Mouse (Mus musculus): ENCODE measurements around the gene Wsb2. TPM values are rescaled to one million over a fixed set of nuclear protein-coding genes. Genes with fewer than 3 reads are reported as not detected.

The Wsb2 gene
- polyA plus RNA-seq, 1 experiment from 2014 or later: 142 TPM

DNA sequence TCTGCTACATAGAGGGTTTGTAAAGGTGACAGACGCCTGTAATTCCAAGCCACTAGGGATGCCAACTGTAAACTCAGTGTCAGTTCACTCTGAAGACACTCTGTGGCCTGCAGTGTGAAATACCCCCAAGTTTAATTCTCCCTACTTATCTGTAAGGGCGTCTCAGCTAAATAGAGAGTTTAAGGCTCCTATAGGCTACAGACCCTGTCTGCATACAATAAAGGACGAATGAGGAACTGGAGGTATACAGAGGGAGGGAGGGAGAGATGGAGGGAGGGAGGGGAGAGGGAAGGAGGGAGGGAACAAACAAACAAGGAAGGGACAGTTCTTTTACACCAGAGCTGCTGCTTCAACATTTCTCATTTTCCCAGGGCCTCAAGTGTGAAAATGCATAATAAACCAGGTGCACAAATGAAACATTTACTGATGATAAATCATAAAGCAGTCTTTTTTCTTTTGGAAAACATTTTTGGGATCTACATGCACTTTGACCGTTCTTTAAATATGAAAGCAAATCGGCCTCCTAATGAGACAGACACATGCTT is 11.6 kb upstream of the Wsb2 start:
- 78% methylated on average over 5 of the region's 5 CpGs for WGBS (ENCODE audit: missing documents)
- Histone ChIP-seq H3K36me3 (ENCODE audit: inconsistent target) (no peaks in the 10 kb centered on the region), H3K79me2 (ENCODE audit: inconsistent target) (no peaks in the 10 kb centered on the region), H3K4me3 (ENCODE audit: inconsistent target) (no peak overlapping the region), H3K27ac (no peak overlapping the region)

GRCm38 (mm10) chr5:117346281-117346680 is 10.8 kb upstream of the Wsb2 start:
- H3K4me3 ChIP-seq (ENCODE audit: inconsistent target): no peak overlapping the region
- H3K79me2 ChIP-seq (ENCODE audit: inconsistent target): no peaks in the 10 kb centered on the region
- no peaks in the 10 kb centered on the region for H3K36me3 ChIP-seq (ENCODE audit: inconsistent target)
- WGBS (ENCODE audit: missing documents): no CpG with 5 or more reads among the region's 3 CpGs
- H3K27ac ChIP-seq: no peak overlapping the region

DNA sequence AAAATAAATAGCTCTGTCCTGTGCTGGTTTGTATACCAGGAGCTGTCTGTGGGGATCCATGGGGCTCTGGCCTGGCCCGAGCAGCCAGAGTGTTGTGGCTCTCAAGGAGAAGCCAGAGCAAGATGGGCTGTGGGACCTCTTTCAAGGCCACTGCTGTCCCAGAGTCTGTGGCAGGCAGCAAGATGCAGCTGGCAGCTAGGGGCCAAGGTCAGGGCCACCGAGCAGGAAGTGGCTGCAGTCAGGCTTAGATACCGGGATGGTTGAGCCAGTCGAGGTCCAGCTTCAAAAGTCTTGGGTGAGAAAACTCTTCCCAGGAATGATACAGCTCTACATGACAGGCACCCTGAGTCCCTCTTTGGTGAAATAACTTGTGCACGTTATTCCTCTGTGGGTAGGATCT is 10.1 kb upstream of the Wsb2 start:
- no peak overlapping the region for H3K4me3 ChIP-seq (ENCODE audit: inconsistent target)
- 91% methylated on average over 5 of the region's 5 CpGs for WGBS (ENCODE audit: missing documents)
- no peaks in the 10 kb centered on the region for H3K79me2 ChIP-seq (ENCODE audit: inconsistent target)
- no peaks in the 10 kb centered on the region for H3K36me3 ChIP-seq (ENCODE audit: inconsistent target)
- no peak overlapping the region for H3K27ac ChIP-seq

DNA sequence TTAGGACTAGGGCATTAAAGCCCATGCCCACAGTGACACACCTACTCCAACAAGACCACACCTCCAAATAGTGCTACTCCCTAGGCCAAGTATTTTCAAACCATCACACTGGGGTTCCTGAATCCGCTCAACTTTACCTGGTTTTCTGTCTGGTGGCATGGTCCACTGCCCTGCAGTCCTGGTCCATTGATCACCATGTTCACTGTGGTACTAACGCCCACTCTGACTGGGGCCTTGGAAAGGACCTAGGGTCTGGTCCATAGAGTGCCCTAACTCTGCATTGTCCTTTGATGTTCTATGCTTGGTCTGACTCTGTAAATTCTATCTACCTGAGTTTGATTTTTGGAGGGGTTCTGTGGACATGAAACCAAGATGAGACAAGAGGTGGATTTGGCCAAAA is 9.3 kb upstream of the Wsb2 start:
- H3K36me3 ChIP-seq (ENCODE audit: inconsistent target): no peaks in the 10 kb centered on the region
- no peaks in the 10 kb centered on the region for H3K79me2 ChIP-seq (ENCODE audit: inconsistent target)
- H3K27ac ChIP-seq: no peak overlapping the region
- H3K4me3 ChIP-seq (ENCODE audit: inconsistent target): no peak overlapping the region
- WGBS (ENCODE audit: missing documents): 93% methylated on average over 2 of the region's 2 CpGs

DNA sequence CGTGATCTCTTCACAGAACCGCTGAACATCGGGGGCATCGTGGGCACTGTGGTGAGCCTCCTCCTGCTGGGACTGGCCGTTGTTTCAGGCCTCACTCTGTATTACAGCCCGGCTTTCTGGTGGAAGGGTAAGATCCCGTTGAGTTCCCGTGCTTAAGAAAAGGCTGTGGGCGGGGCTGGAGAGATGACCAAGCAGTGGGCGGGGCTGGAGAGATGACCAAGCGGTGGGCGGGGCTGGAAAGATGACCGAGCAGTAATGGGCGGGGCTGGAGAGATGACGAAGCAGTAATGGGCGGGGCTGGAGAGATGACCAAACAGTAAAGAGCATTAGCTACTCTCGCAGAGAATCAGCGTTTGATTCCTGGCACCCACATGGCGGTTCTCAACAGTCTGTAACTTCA is 8.8 kb upstream of the Wsb2 start:
- Histone ChIP-seq H3K79me2 (ENCODE audit: inconsistent target) (no peaks in the 10 kb centered on the region), H3K27ac (no peak overlapping the region), H3K36me3 (ENCODE audit: inconsistent target) (no peaks in the 10 kb centered on the region), H3K4me3 (ENCODE audit: inconsistent target) (no peak overlapping the region)
- 91% methylated on average over 19 of the region's 19 CpGs for WGBS (ENCODE audit: missing documents)

GRCm38 (mm10) chr5:117354121-117354520 is 3.0 kb upstream of the Wsb2 start:
- H3K36me3 ChIP-seq (ENCODE audit: inconsistent target): no peaks in the 10 kb centered on the region
- WGBS (ENCODE audit: missing documents): 5% methylated on average over 8 of the region's 8 CpGs
- no peak overlapping the region for H3K4me3 ChIP-seq (ENCODE audit: inconsistent target)
- peaks cover 16% of the 10 kb centered on the region for H3K79me2 ChIP-seq (ENCODE audit: inconsistent target)
- no peak overlapping the region for H3K27ac ChIP-seq

GRCm38 (mm10) chr5:117355648-117356303 is 1.3 kb upstream of the Wsb2 start:
- Histone ChIP-seq H3K4me3 (ENCODE audit: inconsistent target) (no peak overlapping the region), H3K36me3 (ENCODE audit: inconsistent target) (no peaks in the 10 kb centered on the region), H3K27ac (no peak overlapping the region), H3K79me2 (ENCODE audit: inconsistent target) (peaks cover 33% of the 10 kb centered on the region)
- 48% methylated on average over 14 of the region's 14 CpGs for WGBS (ENCODE audit: missing documents)

DNA sequence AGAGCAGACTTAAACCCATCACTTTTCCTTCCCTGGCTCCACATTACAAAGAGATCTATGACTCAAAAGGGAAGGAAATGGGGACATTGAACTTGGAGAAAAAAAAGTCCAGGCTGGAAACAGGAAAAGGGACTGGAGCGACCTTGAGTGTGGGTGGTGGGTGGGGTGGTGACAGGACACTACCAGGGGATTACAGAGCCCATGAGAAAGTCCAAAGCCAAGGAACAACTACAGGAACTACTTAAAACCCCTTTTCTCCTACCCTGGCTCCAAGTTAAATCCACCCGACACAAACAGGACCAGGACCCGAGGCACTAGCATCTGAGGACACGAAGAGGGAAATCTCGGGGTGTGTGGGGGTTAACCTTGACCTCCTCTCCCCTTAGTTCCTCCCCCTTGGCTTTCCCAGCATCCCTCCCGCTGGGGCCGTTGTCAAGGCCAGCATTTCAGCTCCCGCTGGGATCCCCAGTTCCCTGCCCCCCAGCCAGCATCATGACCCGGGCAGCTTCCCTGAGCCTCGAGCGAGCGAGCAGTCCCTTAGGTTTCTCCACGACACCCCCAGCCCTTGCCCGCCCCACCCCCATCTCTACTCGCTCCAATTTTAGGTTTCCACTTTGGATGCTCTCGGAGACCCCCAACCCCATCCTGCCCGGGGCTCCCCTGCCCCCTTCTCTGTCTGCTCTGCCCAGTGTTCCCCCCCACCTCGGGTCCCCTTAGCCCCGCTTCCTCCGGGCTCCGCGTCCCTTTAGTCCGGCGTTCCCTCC is 557 bp upstream of the Wsb2 start:
- Histone ChIP-seq H3K79me2 (ENCODE audit: inconsistent target) (peaks cover 41% of the 10 kb centered on the region), H3K27ac (peak overlapping the region; percentile 28; the same call in 1 of the 2 replicates), H3K4me3 (ENCODE audit: inconsistent target) (peak overlapping the region; percentile 29), H3K36me3 (ENCODE audit: inconsistent target) (no peaks in the 10 kb centered on the region)
- 3% methylated on average over 17 of the region's 24 CpGs for WGBS (ENCODE audit: missing documents)

DNA sequence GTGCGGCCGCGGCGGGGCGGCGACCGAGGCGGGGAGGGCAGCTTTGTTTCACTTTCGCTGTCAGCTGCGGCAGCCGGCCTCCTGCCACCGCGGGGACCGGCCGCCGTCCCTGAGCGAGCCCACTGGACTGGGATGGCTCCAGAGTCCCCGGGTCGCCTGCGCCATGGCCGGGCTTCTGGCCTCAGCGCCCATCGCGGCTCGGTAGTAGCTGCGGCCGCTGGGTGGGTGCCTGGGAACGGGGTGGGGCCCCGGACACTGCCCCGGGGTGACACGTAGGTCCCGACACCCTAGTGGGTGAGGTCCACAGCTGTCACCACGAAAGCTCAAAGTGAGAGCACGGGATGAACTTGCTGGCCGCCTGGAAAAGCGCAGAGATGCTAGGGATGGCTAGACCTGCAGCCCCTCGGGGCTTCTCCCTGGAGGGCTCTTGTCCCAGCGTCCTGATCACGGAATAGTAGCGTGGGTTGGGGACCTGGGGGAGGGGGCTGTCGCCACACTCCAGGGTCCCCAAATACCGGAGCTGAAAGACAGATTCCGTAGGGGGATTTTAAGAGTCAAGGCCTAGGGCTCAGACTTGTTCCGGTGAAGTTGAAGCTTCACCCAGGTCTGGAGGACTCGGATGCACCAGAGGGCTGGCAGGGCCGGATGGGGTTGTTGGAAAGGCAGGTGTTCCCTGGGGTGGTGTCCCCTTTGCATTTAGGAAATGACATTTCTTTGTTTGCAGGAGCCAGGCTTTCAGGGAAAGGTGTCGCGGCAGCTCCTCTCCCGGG is 559 bp downstream of the Wsb2 start:
- Histone ChIP-seq H3K79me2 (ENCODE audit: inconsistent target) (peaks cover 52% of the 10 kb centered on the region), H3K27ac (peak overlapping the region; percentile 85), H3K36me3 (ENCODE audit: inconsistent target) (no peaks in the 10 kb centered on the region), H3K4me3 (ENCODE audit: inconsistent target) (peak overlapping the region; percentile 98)
- 1% methylated on average over 43 of the region's 49 CpGs for WGBS (ENCODE audit: missing documents)

DNA sequence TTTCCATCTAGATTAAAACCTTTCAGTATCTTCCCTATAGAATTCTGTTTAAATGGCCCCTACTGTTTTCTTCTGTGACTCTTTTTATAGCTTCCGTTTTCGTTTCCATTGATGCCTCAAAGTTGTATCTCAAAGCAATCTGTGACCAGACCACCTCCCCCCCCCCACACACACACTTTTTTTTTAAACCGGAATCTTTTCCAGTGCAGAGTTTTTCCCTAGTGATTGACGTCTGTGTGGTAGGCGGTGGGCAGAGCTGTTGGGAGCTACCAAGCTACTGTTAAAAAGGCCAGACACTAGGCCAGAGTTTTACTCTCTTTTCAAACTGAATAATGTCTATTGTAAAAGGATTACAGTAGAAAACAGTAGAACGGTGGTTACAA is 1.1 kb downstream of the Wsb2 start:
- H3K4me3 ChIP-seq (ENCODE audit: inconsistent target): peak overlapping the region; percentile 98
- peak overlapping the region; percentile 85 for H3K27ac ChIP-seq
- 44% methylated on average over 6 of the region's 6 CpGs for WGBS (ENCODE audit: missing documents)
- H3K36me3 ChIP-seq (ENCODE audit: inconsistent target): no peaks in the 10 kb centered on the region
- H3K79me2 ChIP-seq (ENCODE audit: inconsistent target): peaks cover 58% of the 10 kb centered on the region

DNA sequence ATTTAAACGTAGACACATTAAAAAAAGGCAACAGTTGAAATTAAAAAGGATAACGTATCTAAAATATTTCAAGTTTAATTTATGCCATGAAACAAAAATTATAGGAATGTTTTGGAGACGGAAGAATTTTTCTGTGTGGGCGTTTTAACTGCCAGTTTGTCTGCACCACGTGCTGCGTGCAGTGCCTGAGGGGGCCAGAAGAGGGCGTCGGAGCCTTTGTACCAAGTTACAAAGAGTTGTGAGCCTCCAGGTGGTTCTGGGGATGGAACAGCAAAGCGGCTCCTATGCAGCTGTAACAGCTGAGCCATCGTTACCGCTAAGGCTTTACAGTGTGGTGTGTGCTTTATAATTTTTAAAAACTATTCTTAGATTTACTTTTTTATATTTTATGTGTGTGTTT is 1.6 kb downstream of the Wsb2 start:
- H3K79me2 ChIP-seq (ENCODE audit: inconsistent target): peaks cover 62% of the 10 kb centered on the region
- peak overlapping the region; percentile 85 for H3K27ac ChIP-seq
- H3K36me3 ChIP-seq (ENCODE audit: inconsistent target): 0 out of 2 replicates have a peak, but pooled peaks cover 3% of the 10 kb centered on the region
- WGBS (ENCODE audit: missing documents): 83% methylated on average over 11 of the region's 11 CpGs
- peak overlapping the region; percentile 98; the same call in 1 of the 2 replicates for H3K4me3 ChIP-seq (ENCODE audit: inconsistent target)

GRCm38 (mm10) chr5:117359497-117360227 is 2.6 kb downstream of the Wsb2 start:
- peak overlapping the region; percentile 71 for H3K27ac ChIP-seq
- WGBS (ENCODE audit: missing documents): 26% methylated on average over 7 of the region's 7 CpGs
- H3K4me3 ChIP-seq (ENCODE audit: inconsistent target): no peak overlapping the region
- peaks cover 72% of the 10 kb centered on the region for H3K79me2 ChIP-seq (ENCODE audit: inconsistent target)
- peaks cover 11% of the 10 kb centered on the region for H3K36me3 ChIP-seq (ENCODE audit: inconsistent target)

DNA sequence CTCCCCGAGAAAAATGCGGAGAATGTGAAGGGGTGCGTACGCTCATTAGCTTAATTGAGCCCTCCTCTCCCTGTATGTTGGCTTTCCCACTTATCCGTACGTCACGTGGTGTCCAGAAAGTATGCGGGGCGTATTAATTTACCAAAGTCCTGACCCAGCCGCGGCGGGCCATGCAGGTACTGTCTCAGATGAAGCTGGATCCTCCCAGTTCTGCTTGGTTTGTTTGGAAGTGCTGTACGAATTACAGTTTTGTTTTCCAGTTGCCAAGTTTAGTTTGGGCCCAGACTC is 3.1 kb downstream of the Wsb2 start:
- H3K27ac ChIP-seq: peak overlapping the region; percentile 71
- peaks cover 77% of the 10 kb centered on the region for H3K79me2 ChIP-seq (ENCODE audit: inconsistent target)
- H3K4me3 ChIP-seq (ENCODE audit: inconsistent target): no peak overlapping the region
- WGBS (ENCODE audit: missing documents): 92% methylated on average over 13 of the region's 13 CpGs
- peaks cover 16% of the 10 kb centered on the region for H3K36me3 ChIP-seq (ENCODE audit: inconsistent target)

Measured in macrophage (primary cell).